Mouse (Mus musculus) c-Kit-positive CD71-negative TER-119-negative erythroid progenitor cells, embryonic 14.5 days (primary cell): Measurements from ENCODE around the gene Stx2.
A peak's percentile ranks its signal among the peaks of the same experiment; 100 is the strongest.
"Not testable (repeated sequence)": the region's sequence is repeated elsewhere in the genome, so short reads cannot be mapped to it uniquely, and the experiment has no call there.

Experiments used
- DNase-seq: peaks from one replicate; pipeline ENCODE4 v3.0.0-alpha.2; 2013; ENCODE audit warnings: low read depth

Gene Stx2

GRCm38 (mm10) chr5:129009577-129009976 is 1.2 kb upstream of the Stx2 start:
- DNase-seq: no peak

DNA sequence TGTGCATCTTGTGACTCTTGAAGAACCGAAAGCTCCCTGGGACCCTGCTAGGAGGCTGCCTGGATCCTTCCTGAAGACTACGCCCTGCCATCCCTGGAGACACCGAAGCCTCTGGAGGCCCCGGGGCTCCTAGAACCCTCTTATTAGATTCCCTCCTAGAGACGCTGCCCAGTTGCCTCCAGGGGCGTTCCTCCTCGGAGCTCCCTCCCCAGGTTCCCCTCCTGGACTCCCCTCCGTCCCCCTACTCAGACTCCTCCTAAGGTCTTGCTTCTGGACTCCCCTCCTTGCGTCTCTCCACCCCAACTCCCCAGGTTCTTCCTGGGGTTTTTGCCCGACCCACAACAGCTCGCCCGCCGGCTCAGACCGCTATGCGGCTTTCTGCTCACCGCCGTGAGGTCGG is 366 bp downstream of the Stx2 start:
- DNase-seq: no peak

DNA sequence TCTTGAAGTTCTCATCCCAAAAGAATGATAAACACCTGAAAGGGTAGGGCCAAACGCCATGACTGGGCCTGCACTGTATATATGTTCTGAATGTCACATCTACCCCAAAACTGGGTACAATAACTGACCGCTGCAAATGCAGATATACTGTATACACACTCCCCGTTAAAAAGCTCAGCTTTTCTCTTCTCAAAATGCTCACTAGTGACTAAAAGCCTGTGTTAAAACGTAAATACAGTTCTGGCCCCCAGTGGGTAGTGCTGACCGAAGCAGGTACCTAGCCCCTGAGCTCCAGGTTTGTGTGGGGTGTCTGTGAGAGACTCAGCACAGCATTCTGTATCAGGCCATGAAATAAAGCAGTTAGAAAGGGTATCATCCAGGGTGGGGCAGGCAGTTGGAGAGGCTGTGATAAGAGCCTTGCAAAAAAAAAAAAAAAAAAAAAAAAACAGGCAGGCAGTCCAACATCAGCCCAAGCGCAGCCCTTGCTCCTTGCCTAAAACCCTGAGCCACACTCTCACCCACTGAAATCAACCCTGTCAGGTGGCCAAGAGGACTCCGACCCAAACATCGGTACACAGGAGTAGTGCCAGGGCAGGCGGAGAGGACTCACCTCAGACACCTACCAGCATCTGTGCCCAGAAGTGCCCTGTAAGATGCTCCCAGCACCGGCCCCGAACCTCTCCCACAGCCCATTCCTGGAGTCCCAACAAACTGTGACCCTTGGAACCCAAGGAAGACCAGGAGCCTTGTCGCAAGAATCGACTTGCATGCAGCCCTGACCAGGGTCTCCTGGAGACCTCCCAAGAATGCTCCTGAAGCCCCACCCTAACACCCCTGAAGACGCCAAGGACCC is 1.0 kb downstream of the Stx2 start:
- no peak for DNase-seq

DNA sequence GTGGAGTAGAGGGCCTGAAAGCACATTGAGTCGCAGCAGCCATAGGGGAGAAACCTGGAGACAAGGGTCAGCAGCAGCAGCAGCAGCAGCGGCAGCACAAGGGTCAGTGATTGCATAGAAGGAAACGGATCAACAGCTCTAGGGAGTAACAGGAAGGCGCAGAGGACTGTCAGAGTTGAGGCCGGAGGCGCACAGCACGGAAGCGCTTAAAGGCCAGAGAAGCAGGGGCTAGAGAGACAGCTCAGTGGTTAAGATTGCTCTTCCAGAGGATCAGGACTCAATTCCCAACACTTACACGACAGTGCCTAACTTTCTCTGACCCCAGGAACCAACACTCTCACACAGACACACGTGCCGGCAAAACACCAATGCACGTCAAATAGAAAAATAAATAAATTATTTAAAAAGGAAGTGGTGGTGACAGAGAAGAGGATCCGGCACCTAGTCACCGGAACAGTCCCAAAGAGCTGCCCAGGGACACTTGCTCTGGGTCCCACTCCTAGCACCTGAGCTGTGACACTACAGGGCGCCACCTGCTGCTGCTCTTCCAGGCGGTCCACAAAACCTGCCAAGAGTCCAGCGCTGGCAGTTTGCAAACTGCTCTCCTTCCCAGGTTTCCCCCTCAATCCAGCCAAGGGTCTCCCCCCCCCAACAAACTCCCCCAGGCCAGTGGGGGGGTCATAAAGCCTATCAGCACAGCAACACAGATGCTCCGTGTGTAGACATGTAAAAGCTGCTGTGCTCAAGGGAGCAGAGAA is 2.2 kb downstream of the Stx2 start:
- no peak for DNase-seq

DNA sequence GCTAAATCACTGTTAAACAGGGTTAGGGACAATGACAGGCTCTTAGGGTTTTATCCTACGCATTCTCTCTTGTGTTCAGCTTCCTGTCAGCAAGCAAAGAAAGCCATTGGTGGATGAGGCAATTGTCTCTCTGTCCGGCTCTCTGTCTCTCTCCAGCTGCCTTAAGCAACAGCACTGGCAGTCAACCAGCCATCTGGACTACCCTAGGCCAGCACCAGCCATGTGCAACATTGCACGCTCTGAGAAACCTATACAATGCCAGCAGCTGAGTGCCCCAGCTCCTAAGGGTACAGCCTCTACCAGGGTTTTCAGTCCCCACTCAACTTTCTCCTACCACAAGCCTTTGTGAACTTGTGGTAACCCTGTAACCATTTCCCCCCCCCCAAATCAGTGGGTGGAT is 3.0 kb downstream of the Stx2 start:
- no peak for DNase-seq

- no peak for DNase-seq
Observed at GRCm38 (mm10) chr5:129002571-129003011, 5.8 kb downstream of the Stx2 start.

DNA sequence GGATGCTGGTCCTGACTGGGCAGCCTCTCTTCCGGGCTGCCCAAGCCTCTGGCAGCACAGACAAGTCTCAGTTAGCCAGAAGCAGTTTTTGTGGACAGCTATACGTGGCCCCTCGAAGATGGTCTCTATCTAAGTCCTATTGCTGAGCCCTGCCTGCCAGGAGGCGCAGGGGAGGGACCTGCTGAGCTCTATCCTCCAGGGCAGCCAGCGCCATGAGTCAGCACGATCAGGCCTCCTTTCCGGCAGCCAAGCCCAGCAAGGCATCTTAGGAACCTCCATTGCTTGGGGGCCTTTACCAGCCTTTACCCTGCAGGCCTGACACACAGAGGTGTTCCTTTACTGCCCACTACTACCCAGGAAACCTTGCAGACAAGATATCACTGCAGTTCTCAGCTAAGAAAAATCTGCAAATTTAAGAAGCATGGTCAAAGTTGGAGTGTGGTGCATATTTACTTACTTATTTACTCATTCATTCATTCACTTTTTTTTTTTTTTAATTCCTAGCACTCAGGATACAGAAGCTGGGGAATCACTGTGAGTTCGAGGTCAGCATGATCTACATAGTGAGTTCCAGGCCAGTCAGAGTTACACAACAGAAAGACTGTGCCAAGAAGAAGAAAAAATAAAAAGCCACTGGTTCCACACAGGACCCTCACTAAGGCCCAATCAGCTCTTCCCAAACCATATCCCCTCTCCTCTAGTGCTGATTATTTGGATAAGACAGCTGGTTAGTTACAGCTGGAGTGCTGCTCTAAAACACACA is 7.5 kb downstream of the Stx2 start:
- DNase-seq: no peak

DNA sequence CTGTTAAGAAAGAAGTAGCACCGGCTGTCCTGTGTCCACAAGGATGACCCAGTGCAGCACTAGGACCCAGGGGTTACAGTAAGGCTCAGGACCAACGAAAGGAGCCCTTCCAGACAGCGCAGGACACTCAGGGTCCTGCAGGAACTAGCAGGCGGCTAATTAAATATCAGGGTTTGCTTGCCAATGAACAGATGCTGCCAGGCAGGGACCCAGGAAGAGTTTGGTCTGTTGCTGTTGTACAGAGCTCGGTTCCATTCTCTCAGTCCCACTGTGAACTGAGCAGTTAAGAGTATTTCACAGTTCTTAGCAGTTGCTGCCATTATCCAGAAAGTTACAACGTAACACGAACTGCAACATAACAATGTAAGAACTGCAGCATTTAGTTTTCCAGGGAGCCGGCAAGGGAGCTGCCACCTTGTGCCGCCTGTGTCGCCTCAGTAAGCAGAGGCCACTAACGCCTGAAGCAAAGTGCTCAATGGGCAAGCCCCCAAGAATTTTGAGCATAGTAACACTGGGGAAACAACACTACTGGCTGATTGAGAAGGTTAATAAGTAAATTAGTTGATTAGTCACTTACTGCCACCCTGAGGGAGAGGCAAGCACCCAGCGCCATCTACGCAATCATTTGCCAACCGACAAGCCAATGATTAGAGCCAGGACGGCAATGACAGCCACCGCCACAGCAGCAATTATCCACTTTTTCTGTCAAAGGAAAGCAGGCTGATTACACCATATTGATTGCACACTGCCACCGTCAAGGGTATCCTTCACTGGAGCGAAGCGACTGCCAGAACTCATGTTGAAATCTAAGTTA is 21.0 kb downstream of the Stx2 start:
- no peak for DNase-seq

DNA sequence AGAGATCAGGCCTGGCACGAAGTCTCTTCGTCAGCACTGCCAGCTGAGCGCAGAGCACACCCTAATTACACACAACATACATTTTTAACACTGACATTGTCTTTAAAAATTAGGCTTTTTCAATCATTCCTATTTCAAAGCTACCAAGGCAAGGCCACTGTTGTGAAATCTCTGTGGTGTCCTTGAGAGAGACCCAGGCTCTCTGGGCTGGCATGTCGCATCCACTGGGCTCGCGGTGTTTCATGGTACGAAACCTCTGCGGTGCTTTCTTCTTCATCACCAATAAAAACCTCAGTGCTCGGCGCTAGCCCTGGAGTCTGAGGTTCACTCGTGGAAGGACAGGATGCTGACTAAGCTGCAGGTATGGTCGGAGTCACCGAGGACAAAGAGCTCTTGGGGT is 22.4 kb downstream of the Stx2 start:
- no peak for DNase-seq

- DNase-seq: no peak
Observed at GRCm38 (mm10) chr5:128984536-128984935, 23.8 kb downstream of the Stx2 start.

DNA sequence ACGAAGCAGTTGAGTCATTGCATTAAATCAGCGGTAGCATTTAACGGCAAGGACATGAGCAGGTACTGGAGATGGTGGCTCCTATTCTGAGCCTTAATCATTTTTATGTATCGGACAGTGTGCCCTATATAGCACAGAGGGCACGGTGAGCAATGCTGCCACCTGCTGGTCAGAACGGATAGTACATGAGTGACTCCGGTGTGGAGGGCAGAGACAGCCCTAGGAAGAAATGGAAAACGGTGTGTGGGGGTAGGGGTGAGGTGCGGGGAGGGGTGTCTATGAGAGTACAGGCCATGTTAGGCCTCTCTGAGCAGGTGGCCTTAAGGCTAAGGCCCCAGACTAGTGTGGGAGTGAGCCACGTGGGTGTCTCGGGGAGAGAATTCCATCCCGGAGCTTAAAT is 26.8 kb downstream of the Stx2 start:
- DNase-seq: peak; percentile 44

DNA sequence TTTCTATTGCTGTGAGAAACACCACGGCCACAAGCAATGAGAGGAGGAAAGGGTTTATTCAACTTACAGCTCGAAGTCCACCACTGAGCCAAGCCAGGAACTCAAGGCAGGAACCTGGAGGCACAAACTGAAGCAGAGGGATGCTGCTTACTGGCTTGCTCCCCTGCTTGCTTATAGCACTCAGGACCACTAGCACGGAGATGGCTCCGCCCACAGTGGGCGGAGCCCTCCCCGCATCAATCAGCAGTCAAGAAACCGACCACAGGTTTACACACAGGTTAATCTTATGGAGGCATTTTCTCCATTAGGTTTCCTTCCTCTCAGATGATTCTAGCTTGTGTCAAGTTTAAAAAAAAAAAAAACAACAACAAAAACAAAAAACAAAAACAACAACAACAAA is 27.5 kb downstream of the Stx2 start:
- no peak for DNase-seq

DNA sequence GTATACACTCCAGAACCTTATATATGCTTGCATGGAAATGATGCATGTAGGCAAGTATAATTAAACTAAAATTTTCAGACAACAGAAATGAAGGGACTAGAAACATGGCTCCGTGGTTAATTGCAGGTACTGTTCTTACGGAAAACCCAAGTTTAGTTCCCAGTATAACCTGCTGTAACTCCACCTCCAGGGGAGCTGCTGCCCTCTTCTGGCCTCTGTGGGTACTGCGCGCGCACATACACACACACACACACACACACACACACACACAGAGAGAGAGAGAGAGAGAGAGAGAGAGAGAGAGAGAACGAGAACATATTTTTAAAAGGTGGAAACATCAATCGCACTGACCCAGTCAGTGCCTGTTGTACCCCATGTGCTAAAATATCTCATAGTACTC is 29.4 kb downstream of the Stx2 start:
- DNase-seq: no peak

DNA sequence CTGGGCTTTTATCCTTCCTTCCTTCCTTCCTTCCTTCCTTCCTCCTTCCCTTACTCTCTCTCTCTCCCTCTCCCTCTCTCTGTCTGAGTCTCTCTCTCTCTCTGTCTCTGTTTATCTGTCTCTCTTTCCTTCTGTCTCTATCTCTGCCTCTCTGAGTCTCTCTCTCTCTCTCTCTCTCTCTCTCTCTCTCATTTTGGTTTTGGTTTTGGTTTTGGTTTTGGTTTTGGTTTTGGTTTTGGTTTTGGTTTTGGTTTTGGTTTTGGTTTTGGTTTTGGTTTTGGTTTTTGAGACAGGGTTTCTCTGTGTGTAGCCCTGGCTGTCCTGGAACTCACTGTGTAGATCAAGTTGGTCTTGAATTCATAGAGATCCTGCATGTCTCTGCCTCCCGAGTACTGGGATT is 30.9 kb downstream of the Stx2 start:
- not testable (repeated sequence) for DNase-seq

DNA sequence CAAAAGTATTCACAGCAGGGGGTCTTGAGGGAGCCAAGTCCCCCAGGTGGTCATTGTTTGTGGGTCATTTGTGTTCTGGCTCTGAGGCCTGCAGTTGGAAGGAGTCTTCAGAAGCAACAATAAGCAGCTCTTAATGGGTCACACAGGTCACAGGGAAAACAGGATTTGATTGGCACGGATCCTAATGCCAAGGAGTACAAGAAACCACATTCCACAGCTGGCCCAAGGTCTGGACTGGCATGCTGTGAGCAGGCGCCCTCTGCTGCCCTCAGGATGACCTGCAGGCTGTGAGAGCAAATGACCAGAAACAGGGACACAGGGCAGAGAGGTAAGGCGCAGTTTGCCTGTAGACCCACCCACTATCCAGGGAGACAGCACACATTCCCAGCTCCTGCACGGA is 32.1 kb downstream of the Stx2 start:
- peak; percentile 10 for DNase-seq

GRCm38 (mm10) chr5:128971298-128971697 is 37.1 kb downstream of the Stx2 start:
- peak; percentile 66 for DNase-seq

DNA sequence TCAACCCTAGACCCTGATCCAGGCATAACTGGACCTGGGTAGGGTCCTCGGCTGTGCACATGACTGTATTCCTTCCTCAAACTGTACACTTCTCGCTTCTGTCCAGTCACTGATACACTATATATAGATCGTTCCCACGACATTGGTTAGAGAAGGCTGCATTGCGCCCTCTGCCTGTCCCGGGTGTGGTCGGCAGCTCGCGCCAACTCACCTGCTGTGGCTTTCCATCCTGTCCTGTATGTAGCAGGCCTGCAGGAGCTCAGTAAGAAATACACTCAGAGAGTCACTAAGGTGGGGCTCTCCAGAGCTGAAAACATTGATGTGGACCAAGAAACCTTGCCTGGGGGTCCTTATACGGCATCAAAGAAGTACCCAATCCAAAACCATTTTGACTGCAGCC is 37.5 kb downstream of the Stx2 start:
- DNase-seq: no peak

GRCm38 (mm10) chr5:128964353-128964752 is 44.0 kb downstream of the Stx2 start:
- DNase-seq: no peak

DNA sequence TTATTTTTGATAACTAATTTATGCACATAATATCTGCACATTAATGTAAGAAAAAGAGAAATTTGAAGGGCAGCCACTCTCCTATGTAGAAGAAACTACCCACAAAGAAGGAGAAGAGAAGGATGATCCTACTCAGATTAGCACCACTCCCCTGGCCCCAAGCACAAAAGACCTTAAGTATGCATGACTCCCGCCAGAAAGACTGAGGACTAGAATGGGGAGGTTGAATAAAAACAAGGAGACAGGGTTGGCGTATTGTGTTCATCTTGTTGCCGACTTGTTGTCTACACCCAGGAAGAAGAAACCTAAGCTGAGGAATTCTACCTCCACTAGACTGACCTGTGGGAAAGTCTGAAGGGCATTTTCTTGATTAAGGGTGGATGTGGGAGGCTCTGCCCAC is 49.5 kb downstream of the Stx2 start:
- no peak for DNase-seq

DNA sequence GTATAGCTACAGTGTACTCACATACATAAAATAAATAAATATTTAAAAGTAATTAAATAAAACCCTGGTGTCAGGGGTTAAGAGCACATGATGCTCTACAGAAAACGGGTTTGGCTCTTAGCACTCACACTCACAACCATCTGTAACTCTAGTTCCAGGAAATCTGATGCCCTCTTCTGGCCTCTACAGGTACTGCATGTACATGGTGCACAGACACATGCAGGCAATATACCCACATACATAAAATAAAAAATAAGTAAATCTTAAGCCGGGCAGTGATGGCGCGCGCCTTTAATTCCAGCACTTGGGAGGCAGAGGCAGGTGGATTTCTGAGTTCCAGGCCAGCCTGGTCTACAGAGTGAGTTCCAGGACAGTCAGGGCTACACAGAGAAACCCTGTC is 54.0 kb downstream of the Stx2 start:
- not testable (repeated sequence) for DNase-seq

DNA sequence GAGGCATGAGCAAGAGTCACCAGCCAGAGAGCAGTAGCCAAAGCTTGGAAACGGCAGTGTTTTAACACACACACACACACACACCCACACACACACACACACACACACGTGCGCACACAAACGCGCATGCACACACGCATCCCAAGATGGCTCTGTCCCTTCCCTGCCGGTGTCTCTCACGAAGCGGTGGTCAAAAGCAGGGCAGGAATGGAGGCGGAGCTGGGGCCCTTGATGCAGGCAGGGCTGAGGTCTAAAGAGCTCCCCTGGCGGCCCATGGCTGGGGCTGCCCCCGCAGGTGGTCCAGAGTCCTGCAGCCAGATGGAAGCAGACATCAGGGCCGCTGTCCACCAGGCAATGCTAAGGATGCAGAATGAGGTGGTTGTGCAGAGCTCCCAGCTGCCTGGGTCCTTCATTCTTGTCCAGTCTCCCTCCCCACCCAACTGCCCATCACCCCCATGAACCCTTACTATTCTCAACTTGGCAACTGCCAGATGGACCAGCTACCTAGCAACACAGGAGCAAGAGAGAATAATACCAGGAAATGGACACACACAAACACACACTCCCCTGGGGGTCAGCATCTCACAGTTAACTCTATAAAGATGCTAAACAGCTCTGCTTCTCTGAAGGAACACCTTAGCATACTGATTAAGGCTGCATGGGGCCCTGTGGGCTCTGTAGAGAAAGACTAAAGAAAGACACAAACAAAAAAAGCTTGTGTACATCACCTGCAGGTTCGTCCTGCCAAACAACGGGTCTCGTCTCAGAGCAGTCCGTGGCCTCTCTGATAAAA is 54.9 kb downstream of the Stx2 start, which contains the start of gene Rimbp2:
Rimbp2 (minus strand) TSS at position 209 of the 793 bp plus-strand sequence.
- no peak for DNase-seq
